Mouse (Mus musculus) midbrain, postnatal 0 days (tissue): ENCODE data around the gene Itgam. TPM values are rescaled to one million over a fixed set of nuclear protein-coding genes. Genes with fewer than 3 reads are reported as not detected.

Experiments
- ATAC-seq: fragments of 200-750 bp; cut with Nextera tagmentation; 2 replicates; pipeline ENCODE4 v1.8.0; 2017; ENCODE audit warnings: moderate number of reproducible peaks, mild to moderate bottlenecking, moderate TSS enrichment, moderate library complexity; ENCODE audit not compliant: low FRiP score
- DNase-seq: peaks from one replicate; pipeline ENCODE4 v3.0.0-alpha.2; 2015; ENCODE audit warnings: low spot score
- H3K27ac ChIP-seq: fragments of 300-500 bp; sonication (generic); 2 replicates; pipeline ENCODE4 v1.5.1; 2014; ENCODE audit warnings: low read depth, mild to moderate bottlenecking, low read length, mixed read lengths
- H3K27me3 ChIP-seq: fragments of 300-500 bp; sonication (generic); 2 replicates; pipeline ENCODE4 v1.6.1; 2014; ENCODE audit warnings: low read length, control low read depth, mixed read lengths; ENCODE audit not compliant: insufficient read depth
- H3K36me3 ChIP-seq: fragments of 300-500 bp; sonication (generic); 2 replicates; pipeline ENCODE4 v1.6.1; 2014; ENCODE audit warnings: low read length, control low read depth, mixed read lengths; ENCODE audit not compliant: insufficient read depth
- H3K4me1 ChIP-seq: fragments of 300-500 bp; sonication (generic); 2 replicates; pipeline ENCODE4 v1.6.1; 2014; ENCODE audit warnings: mild to moderate bottlenecking, control low read depth, antibody characterized with exemption, low read length, mixed read lengths; ENCODE audit not compliant: insufficient read depth
- H3K4me2 ChIP-seq: fragments of 300-500 bp; sonication (generic); 2 replicates; pipeline ENCODE4 v1.6.1; 2014; ENCODE audit warnings: low read depth, mild to moderate bottlenecking, low read length, mixed read lengths; ENCODE audit not compliant: poor library complexity, severe bottlenecking
- H3K4me3 ChIP-seq: fragments of 300-500 bp; sonication (generic); 2 replicates; pipeline ENCODE4 v1.5.1; 2014; ENCODE audit warnings: low read depth, mild to moderate bottlenecking, low read length, moderate library complexity
- H3K9ac ChIP-seq: fragments of 300-500 bp; sonication (generic); replicated peaks from 2 replicates; pipeline ENCODE4 v1.6.1; 2014; ENCODE audit warnings: mild to moderate bottlenecking, low read length, moderate library complexity, mixed read lengths; ENCODE audit not compliant: poor library complexity, severe bottlenecking
- H3K9me3 ChIP-seq: fragments of 300-500 bp; sonication (generic); 2 replicates; pipeline ENCODE4 v1.6.1; 2016; ENCODE audit warnings: low read length, control low read depth
- CTCF ChIP-seq: IDR thresholded peaks from 2 replicates; pipeline ENCODE4 v1.5.1; 2016; ENCODE audit warnings: antibody characterized with exemption, mild to moderate bottlenecking
- WGBS: fragments of 180-500 bp; shearing (Covaris S2); extraction: QIAGEN DNeasy Blood & Tissue Kit; methylation state at CpG from one replicate; pipeline ENCODE4 v1.1.7; 2014; 5-methylcytosine and 5-hydroxymethylcytosine counted together
- polyA plus RNA-seq: library from polyadenylated mRNA; unstranded; fragments of >200 nt; fragmentation: Nextera tagmentation; extraction: Ambion mirVana; gene quantifications from 2 replicates; pipeline ENCODE4 v1.2.1, GENCODE M21; 2015
- total RNA-seq: library from RNA; depleted of rRNA; stranded (reverse); fragments of >200 nt; gene quantifications from 2 replicates; pipeline ENCODE4 v1.2.3, GENCODE M21; 2014

Gene Itgam
- total and polyA plus RNA-seq, 2 experiments from 2014 or later: 0.98 to 2.4 TPM

- Histone ChIP-seq H3K4me1 (no peaks in the 10 kb centered on the region), H3K9me3 (no peaks in the 10 kb centered on the region), H3K4me2 (no peak overlapping the region), H3K36me3 (no peaks in the 10 kb centered on the region), H3K27me3 (no peaks in the 10 kb centered on the region), H3K4me3 (no peak overlapping the region), H3K9ac (no peak overlapping the region), H3K27ac (no peak overlapping the region)
- ATAC-seq: no peak
- WGBS: 77% methylated on average over 7 of the region's 7 CpGs
- no peak for TF ChIP-seq CTCF
- no peak for DNase-seq
These were observed 3.9 kb upstream of the Itgam start for GRCm38 (mm10) chr7:128058576-128058975.

GRCm38 (mm10) chr7:128059091-128059490 is 3.3 kb upstream of the Itgam start:
- DNase-seq (no peak), ATAC-seq (no peak)
- no peak overlapping the region for H3K27ac ChIP-seq
- no peaks in the 10 kb centered on the region for H3K4me1 ChIP-seq
- TF ChIP-seq CTCF: no peak
- whole genome bisulfite sequencing: 77% methylated on average over 4 of the region's 4 CpGs
- no peaks in the 10 kb centered on the region for H3K9me3 ChIP-seq
- no peak overlapping the region for H3K4me2 ChIP-seq
- no peaks in the 10 kb centered on the region for H3K36me3 ChIP-seq
- no peak overlapping the region for H3K4me3 ChIP-seq
- H3K27me3 ChIP-seq: no peaks in the 10 kb centered on the region
- H3K9ac ChIP-seq: no peak overlapping the region

GRCm38 (mm10) chr7:128063211-128063781 is 856 bp downstream of the Itgam start:
- H3K27me3 ChIP-seq: no peaks in the 10 kb centered on the region
- H3K9ac ChIP-seq: no peak overlapping the region
- H3K4me2 ChIP-seq: no peak overlapping the region
- DNase-seq (no peak), ATAC-seq (no peak)
- no peak overlapping the region for H3K27ac ChIP-seq
- H3K4me3 ChIP-seq: no peak overlapping the region
- no peaks in the 10 kb centered on the region for H3K9me3 ChIP-seq
- no peaks in the 10 kb centered on the region for H3K4me1 ChIP-seq
- TF ChIP-seq CTCF: no peak
- 85% methylated on average over 6 of the region's 6 CpGs for WGBS
- H3K36me3 ChIP-seq: no peaks in the 10 kb centered on the region

- Histone ChIP-seq H3K27ac (no peak overlapping the region), H3K4me2 (no peak overlapping the region), H3K36me3 (no peaks in the 10 kb centered on the region), H3K27me3 (no peaks in the 10 kb centered on the region), H3K4me3 (no peak overlapping the region), H3K9ac (no peak overlapping the region), H3K4me1 (no peaks in the 10 kb centered on the region), H3K9me3 (no peaks in the 10 kb centered on the region)
- ATAC-seq (no peak), DNase-seq (no peak)
- 84% methylated on average over 5 of the region's 5 CpGs for WGBS
- TF ChIP-seq CTCF: no peak
These were observed 3.1 kb downstream of the Itgam start for GRCm38 (mm10) chr7:128065547-128065946.

- ATAC-seq (no peak), DNase-seq (no peak)
- Histone ChIP-seq H3K9me3 (no peaks in the 10 kb centered on the region), H3K36me3 (no peaks in the 10 kb centered on the region), H3K4me1 (no peaks in the 10 kb centered on the region), H3K4me3 (no peak overlapping the region), H3K9ac (no peak overlapping the region), H3K27me3 (no peaks in the 10 kb centered on the region), H3K4me2 (no peak overlapping the region), H3K27ac (no peak overlapping the region)
- 59% methylated on average over 3 of the region's 3 CpGs for WGBS
- TF ChIP-seq CTCF: no peak
These were observed 5.4 kb downstream of the Itgam start for GRCm38 (mm10) chr7:128067847-128068246.

- H3K4me1 ChIP-seq: no peaks in the 10 kb centered on the region
- H3K4me3 ChIP-seq: no peak overlapping the region
- 81% methylated on average over 2 of the region's 2 CpGs for WGBS
These were observed 7.4 kb downstream of the Itgam start for GRCm38 (mm10) chr7:128069844-128070243.

More at GRCm38 (mm10) chr7:128069844-128070243, 7.4 kb downstream of the Itgam start:
- Histone ChIP-seq H3K36me3 (no peaks in the 10 kb centered on the region), H3K4me2 (no peak overlapping the region), H3K9me3 (no peaks in the 10 kb centered on the region), H3K27ac (no peak overlapping the region), H3K9ac (no peak overlapping the region), H3K27me3 (no peaks in the 10 kb centered on the region)
- DNase-seq: no peak
- no peak for TF ChIP-seq CTCF
- ATAC-seq: no peak
